Mouse (Mus musculus) C2C12 (cell line): ENCODE data around the gene Grhl3.
"Not testable (repeated sequence)": the region's sequence is repeated elsewhere in the genome, so short reads cannot be mapped to it uniquely, and the experiment has no call there.

ENCODE experiments used
- CEBPB ChIP-seq: IDR thresholded peaks from one replicate; pipeline ENCODE4 v1.6.1; 2011; ENCODE audit warnings: low read depth, mild to moderate bottlenecking, control low read depth, moderate library complexity
- CTCF ChIP-seq: IDR thresholded peaks from one replicate; pipeline ENCODE4 v1.5.1; 2011; ENCODE audit not compliant: control insufficient read depth, insufficient read depth, insufficient read length
- FOSL1 ChIP-seq: IDR thresholded peaks from one replicate; pipeline ENCODE4 v1.8.0; 2011; ENCODE audit warnings: mild to moderate bottlenecking, low read length; ENCODE audit not compliant: poor library complexity, insufficient read depth, severe bottlenecking
- USF1 ChIP-seq: IDR thresholded peaks from one replicate; pipeline ENCODE4 v1.6.1; 2011; ENCODE audit warnings: low read depth, mild to moderate bottlenecking, control low read depth, moderate library complexity

GRCm38 (mm10) chr4:135615307-135615706, 41.9 kb upstream of the Grhl3 start:
- not testable (repeated sequence) for TF ChIP-seq CTCF, CEBPB, FOSL1, USF1
